Mouse (Mus musculus) megakaryocyte-erythroid progenitor cell, adult 5 weeks (primary cell): ENCODE results near the gene Fpr1. TPM values are rescaled to one million over a fixed set of nuclear protein-coding genes. Genes with fewer than 3 reads are reported as not detected.

ENCODE experiments used
- polyA plus RNA-seq: library from polyadenylated mRNA; stranded (reverse); fragments of >175 nt; gene quantifications from 2 replicates; pipeline ENCODE4 v1.2.3, GENCODE M21; 2012

The Fpr1 gene
- 0.33 TPM in 1 of 2 replicates, not detected in the other for polyA plus RNA-seq

DNA sequence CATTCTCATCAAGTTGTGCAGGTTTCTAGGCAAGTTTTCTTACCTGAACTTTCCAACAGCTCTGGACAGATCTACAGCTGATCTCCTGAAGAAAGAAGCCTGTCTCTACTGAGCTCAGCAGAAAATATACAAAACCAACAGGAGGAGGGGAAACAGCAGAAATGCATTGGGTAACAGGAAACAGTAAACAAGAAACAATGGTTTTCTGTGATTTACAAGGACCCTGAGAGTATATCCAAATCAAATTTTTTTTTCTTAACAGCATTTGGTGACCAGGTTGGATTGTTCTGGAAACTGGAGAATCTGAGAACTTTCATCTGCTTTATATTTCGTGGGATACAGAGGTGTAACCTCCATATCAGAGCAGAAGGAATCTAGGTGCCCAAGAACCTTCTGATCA is at the start of gene Fpr1:
Gene Fpr1, minus strand, starts transcription at position 101 of the 400 bp plus-strand sequence.

DNA sequence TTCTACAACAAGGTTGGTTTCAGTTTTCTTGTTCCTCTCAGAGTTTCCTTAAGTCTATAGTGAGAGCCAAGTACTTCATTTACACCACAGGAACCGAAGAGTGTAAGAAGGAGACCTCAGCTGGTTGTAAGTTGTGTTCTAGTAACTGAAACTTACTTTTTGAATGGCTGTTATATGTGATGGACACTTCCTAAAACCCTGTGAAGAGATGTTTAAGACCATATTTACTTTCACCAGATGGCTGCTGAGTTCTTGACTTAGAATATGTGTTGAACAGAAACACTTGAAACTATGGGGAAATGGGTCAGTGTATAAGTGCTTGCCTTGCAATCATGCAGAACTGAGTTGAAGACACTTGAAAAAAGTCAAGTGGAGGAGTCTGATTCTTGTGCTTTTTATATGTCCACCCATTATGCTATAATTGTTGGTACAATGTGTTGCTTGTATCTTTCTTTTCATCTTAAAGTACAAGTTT is 4.1 kb upstream of the Fpr1 start, which contains the start of the genes Fpr2 and Fpr3:
Gene Fpr2, plus strand, starts transcription at position 51 of the 475 bp plus-strand sequence.
Gene Fpr3, plus strand, starts transcription at position 79 of the 475 bp plus-strand sequence.

DNA sequence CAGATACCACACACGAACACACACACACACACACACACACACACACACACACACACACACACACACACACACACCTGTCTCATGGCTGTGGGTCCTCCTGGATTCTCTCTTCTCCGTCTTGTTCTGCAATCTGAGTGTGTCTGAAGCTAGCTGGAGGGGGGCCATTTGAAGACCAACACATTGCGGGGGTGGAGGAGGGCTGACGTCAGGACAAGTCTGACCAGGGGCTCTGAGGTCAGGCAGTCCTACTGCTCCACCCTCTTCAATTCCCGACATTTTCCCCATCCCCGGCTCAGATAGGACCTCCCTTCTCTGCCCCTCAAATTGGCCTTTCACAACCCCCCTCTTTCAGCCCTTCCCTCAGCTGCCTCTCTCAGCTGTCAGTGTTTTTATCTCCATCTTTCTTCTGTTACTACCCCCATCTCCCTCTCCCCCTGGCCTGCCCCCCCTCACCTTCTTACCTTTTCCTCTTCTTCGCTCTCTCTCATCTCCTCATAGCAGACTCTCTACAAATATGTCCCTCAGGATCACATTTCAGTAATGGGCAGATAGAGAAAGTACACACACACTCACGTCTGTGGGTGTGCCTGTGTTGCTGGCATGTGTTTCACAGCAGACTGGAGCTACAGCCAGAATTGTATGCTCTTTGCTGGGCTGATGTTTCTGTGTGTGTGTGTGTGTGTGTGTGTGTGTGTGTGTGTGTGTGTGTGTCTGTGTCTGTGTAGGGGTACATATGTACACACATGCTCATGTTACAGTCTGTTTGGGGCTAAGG is 28.5 kb downstream of the Fpr1 start, which contains the start of gene Has1:
Gene Has1, minus strand, starts transcription at position 142 of the 775 bp plus-strand sequence.

DNA sequence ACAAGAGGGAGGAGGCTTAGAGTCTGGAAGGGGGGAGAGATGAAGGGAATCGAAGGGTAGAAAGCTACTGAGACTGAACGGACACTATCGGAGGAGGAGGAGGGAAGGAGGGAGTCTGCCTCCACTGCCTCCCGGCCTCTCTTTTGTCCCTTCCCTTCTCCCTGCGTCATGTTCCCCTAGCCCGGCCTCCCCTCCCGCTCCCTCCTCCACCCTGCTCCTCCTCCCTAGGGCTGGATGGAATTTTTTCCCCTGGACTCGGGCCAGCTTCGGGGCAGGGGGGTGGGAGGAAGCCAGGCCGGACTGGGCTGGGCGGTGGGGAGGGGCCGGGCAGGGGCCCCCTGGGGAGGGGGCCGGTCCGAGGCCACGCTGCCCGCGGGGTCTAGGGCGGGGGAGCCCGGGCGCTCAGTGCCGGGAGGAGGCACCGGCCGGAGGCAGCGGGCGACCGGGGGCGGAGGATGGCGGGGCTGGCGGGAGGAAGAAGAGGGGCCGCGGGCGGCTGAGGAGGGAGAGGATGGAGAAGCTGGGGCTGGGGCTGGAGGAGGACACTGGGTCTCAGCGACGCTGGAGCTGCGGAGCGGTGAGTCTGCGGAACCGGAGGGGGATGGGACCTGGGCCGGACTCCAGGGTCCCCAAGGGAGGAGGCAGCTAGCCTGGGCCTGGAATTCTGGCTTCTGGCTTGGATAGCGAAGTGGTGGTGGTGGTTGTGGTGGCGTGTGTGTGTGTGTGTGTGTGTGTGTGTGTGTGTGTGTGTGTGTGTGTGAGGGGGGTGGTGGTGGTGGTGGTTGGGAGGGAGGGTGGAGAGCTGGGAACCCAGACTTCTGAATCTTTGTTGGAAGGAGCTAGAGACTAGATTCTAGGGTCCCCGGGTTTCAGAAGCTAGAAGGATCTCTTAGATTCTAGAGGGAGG is 56.7 kb downstream of the Fpr1 start, which contains the start of gene Spaca6:
Gene Spaca6, plus strand, starts transcription at position 408 of the 907 bp plus-strand sequence.

Other genes with a start within 250 kb of the Fpr1 start
- not detected in 2 replicates for gene Vmn2r90, start 180.2 kb downstream of the Fpr1 start, polyA plus RNA-seq
- gene Spaca6, start 56.8 kb downstream of the Fpr1 start, polyA plus RNA-seq, result 1.9 and 2.1 TPM in 2 replicates
- gene Has1, start 28.7 kb downstream of the Fpr1 start, polyA plus RNA-seq, result not detected in 2 replicates
- gene Fpr2, start 3.9 kb upstream of the Fpr1 start, polyA plus RNA-seq, result 0.08 and 0.15 TPM in 2 replicates
- gene Fpr3, start 3.9 kb upstream of the Fpr1 start, polyA plus RNA-seq, result 0.04 TPM in 1 of 2 replicates, not detected in the other
- gene Fpr-rs4, start 137.8 kb upstream of the Fpr1 start, polyA plus RNA-seq, result not detected in 2 replicates
- not detected in 2 replicates for gene Vmn2r124, start 165.5 kb upstream of the Fpr1 start, polyA plus RNA-seq
- gene Vmn2r91, start 201.1 kb upstream of the Fpr1 start, polyA plus RNA-seq, result not detected in 2 replicates